Mouse (Mus musculus): ENCODE measurements around the gene Pdzd2.

DNA sequence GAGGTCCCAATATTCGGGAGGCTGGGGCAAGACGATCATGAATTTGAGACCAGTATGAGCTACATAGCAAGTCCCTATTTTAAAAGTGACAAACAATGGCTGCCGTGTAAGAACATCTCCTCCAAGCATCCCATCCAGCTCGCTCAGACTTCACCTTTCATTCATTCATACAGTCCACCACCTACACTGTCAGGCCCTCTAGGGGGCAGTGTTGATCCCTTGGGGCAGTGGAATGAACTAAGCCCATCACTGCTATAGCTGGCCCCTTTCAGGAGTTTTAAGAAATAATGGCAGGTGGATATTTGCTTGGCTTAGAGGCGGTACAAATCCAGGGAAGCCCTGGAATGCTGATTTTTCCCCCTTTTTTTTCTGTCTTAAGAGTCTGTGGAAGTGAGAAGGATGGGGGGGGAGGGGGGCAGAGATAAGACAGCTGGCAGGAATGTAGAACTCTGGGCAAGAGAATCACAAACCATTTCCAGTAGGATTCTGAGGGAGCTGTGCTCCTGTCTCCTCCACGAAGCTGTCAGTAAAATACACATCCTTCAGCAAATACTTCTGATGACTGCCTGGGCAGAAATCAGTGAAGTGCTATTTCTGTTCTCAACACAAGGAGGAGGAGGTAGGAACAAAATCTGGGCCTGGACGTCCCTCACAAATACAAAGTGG, 49.9 kb downstream of the Pdzd2 start:
- TF ChIP-seq GATA1 (IDR thresholded peaks at IDR 0.05; ENCODE audit: borderline replicate concordance, low read length): no peak
- no peak for TF ChIP-seq FLI1 (IDR thresholded peaks at IDR 0.05; ENCODE audit: low read length)

All from megakaryocyte, embryonic 14.5 days (primary cell).